Mouse (Mus musculus): Measurements from ENCODE around the gene Sulf2. TPM values are rescaled to one million over a fixed set of nuclear protein-coding genes. Genes with fewer than 3 reads are reported as not detected.

The Sulf2 gene
- polyA plus RNA-seq, 1 experiment from 2014 or later: 87.6 TPM

DNA sequence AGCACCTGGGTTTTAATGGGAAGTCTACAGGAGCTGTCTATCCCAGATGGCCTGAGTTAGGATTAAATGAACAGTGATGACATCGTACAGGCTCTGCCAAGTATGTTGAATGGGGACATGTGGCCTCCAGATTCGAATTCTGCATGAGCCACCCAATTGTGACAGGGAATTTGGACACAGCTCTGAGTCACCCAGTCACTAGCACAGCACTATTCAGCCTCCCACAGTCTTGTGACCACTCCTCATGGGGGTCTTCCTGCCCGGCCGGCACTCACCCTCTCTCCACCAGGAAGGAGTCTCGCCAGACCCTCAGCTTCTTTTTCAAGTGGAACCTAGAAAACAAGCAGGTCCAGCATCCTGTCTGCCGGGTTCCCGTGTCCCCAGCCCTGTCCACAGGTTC, 71.4 kb downstream of the Sulf2 start:
- no peak for ATAC-seq (ENCODE audit: low FRiP score)
- Histone ChIP-seq H3K4me3 (ENCODE audit: low read depth, low read length) (no peak overlapping the region), H3K4me2 (no peak overlapping the region), H3K27me3 (ENCODE audit: control insufficient read depth, insufficient read depth, low read length) (no peaks in the 10 kb centered on the region), H3K36me3 (ENCODE audit: control insufficient read depth, insufficient read depth, low read length) (no peaks in the 10 kb centered on the region), H3K27ac (ENCODE audit: low read depth, low read length) (no peak overlapping the region), H3K9ac (ENCODE audit: low read length) (no peak overlapping the region), H3K4me1 (ENCODE audit: control insufficient read depth, insufficient read depth, low read length) (no peaks in the 10 kb centered on the region; the same call in 1 of the 2 replicates), H3K9me3 (ENCODE audit: control insufficient read depth, low read length) (no peaks in the 10 kb centered on the region)
- 92% methylated on average over 7 of the region's 7 CpGs for WGBS
- no peak for DNase-seq (ENCODE audit: low spot score, missing footprints)

GRCm38 (mm10) chr2:166083542-166084031, 71.9 kb downstream of the Sulf2 start:
- H3K4me1 ChIP-seq (ENCODE audit: control insufficient read depth, insufficient read depth, low read length): no peaks in the 10 kb centered on the region; the same call in 1 of the 2 replicates
- H3K9me3 ChIP-seq (ENCODE audit: control insufficient read depth, low read length): no peaks in the 10 kb centered on the region
- no peak overlapping the region for H3K9ac ChIP-seq (ENCODE audit: low read length)
- DNase-seq (ENCODE audit: low spot score, missing footprints) (no peak), ATAC-seq (ENCODE audit: low FRiP score) (peak; percentile 34; the same call in 1 of the 2 replicates)
- WGBS: 82% methylated on average over 9 of the region's 9 CpGs
- H3K27me3 ChIP-seq (ENCODE audit: control insufficient read depth, insufficient read depth, low read length): no peaks in the 10 kb centered on the region
- H3K36me3 ChIP-seq (ENCODE audit: control insufficient read depth, insufficient read depth, low read length): no peaks in the 10 kb centered on the region
- no peak overlapping the region for H3K4me3 ChIP-seq (ENCODE audit: low read depth, low read length)
- H3K4me2 ChIP-seq: no peak overlapping the region
- H3K27ac ChIP-seq (ENCODE audit: low read depth, low read length): no peak overlapping the region

- H3K36me3 ChIP-seq (ENCODE audit: control insufficient read depth, insufficient read depth, low read length): no peaks in the 10 kb centered on the region
Observed at GRCm38 (mm10) chr2:166082661-166083060, 72.8 kb downstream of the Sulf2 start.

GRCm38 (mm10) chr2:166082193-166082592, 73.3 kb downstream of the Sulf2 start:
- peak; percentile 98 for DNase-seq (ENCODE audit: low spot score, missing footprints)
- H3K9ac ChIP-seq (ENCODE audit: low read length): no peak overlapping the region
- no peaks in the 10 kb centered on the region for H3K9me3 ChIP-seq (ENCODE audit: control insufficient read depth, low read length)
- no peak for ATAC-seq (ENCODE audit: low FRiP score)
- WGBS: 67% methylated on average over 5 of the region's 5 CpGs
- H3K27me3 ChIP-seq (ENCODE audit: control insufficient read depth, insufficient read depth, low read length): no peaks in the 10 kb centered on the region
- no peak overlapping the region for H3K4me3 ChIP-seq (ENCODE audit: low read depth, low read length)
- no peaks in the 10 kb centered on the region for H3K36me3 ChIP-seq (ENCODE audit: control insufficient read depth, insufficient read depth, low read length)
- no peak overlapping the region for H3K27ac ChIP-seq (ENCODE audit: low read depth, low read length)
- no peak overlapping the region for H3K4me2 ChIP-seq
- H3K4me1 ChIP-seq (ENCODE audit: control insufficient read depth, insufficient read depth, low read length): no peaks in the 10 kb centered on the region; the same call in 1 of the 2 replicates

More at GRCm38 (mm10) chr2:166082661-166083060, 72.8 kb downstream of the Sulf2 start:
- H3K27ac ChIP-seq (ENCODE audit: low read depth, low read length): no peak overlapping the region
- no peak overlapping the region for H3K4me2 ChIP-seq
- ATAC-seq (ENCODE audit: low FRiP score) (no peak), DNase-seq (ENCODE audit: low spot score, missing footprints) (no peak)
- 82% methylated on average over 10 of the region's 10 CpGs for WGBS
- no peaks in the 10 kb centered on the region for H3K9me3 ChIP-seq (ENCODE audit: control insufficient read depth, low read length)
- H3K4me1 ChIP-seq (ENCODE audit: control insufficient read depth, insufficient read depth, low read length): no peaks in the 10 kb centered on the region; the same call in 1 of the 2 replicates
- no peak overlapping the region for H3K4me3 ChIP-seq (ENCODE audit: low read depth, low read length)
- H3K9ac ChIP-seq (ENCODE audit: low read length): no peak overlapping the region
- no peaks in the 10 kb centered on the region for H3K27me3 ChIP-seq (ENCODE audit: control insufficient read depth, insufficient read depth, low read length)

DNA sequence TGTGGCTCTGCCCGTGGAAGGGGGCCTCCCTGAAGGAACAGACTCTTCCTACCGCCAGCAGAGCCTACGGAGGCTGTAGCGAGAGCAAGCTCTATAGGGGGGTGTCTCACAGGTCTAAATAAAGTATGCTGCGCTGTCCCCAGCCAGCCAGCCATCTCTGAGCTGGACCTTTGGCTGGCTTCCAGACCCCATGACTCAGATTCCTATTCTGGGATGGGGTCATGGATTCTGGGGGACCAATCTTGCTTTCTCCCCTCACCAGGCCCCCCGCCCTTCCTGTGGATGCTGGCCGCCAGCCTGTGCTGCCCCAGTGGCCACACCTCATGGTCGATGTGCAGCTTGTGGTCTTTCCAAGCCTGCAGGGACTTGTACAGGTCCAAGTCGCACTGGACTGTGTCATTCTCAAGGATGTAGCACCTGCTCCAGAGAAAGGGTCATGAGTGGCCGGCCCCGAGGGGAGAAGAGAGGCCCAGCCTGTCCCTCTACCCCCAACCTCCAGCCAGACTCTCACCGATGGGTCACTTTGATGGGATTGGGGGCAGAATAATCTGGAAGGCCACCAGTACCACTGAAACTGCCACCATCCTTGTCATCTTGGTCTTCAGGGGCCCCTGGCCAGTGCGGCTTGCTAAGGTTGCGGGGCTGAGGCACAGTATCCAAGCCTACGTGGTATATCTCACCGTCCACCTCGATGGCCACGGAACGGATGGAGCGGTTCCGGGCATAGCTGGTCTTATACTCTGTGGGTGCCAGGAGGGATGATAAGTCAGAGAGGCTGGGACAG, 74.3 kb downstream of the Sulf2 start:
- WGBS: 92% methylated on average over 21 of the region's 21 CpGs
- Histone ChIP-seq H3K9ac (ENCODE audit: low read length) (peak overlapping the region; percentile 12; the same call in 1 of the 2 replicates), H3K4me2 (no peak overlapping the region), H3K9me3 (ENCODE audit: control insufficient read depth, low read length) (no peaks in the 10 kb centered on the region), H3K27me3 (ENCODE audit: control insufficient read depth, insufficient read depth, low read length) (no peaks in the 10 kb centered on the region), H3K4me1 (ENCODE audit: control insufficient read depth, insufficient read depth, low read length) (no peaks in the 10 kb centered on the region; the same call in 1 of the 2 replicates), H3K4me3 (ENCODE audit: low read depth, low read length) (no peak overlapping the region), H3K36me3 (ENCODE audit: control insufficient read depth, insufficient read depth, low read length) (no peaks in the 10 kb centered on the region), H3K27ac (ENCODE audit: low read depth, low read length) (no peak overlapping the region)
- ATAC-seq (ENCODE audit: low FRiP score) (no peak), DNase-seq (ENCODE audit: low spot score, missing footprints) (no peak)

DNA sequence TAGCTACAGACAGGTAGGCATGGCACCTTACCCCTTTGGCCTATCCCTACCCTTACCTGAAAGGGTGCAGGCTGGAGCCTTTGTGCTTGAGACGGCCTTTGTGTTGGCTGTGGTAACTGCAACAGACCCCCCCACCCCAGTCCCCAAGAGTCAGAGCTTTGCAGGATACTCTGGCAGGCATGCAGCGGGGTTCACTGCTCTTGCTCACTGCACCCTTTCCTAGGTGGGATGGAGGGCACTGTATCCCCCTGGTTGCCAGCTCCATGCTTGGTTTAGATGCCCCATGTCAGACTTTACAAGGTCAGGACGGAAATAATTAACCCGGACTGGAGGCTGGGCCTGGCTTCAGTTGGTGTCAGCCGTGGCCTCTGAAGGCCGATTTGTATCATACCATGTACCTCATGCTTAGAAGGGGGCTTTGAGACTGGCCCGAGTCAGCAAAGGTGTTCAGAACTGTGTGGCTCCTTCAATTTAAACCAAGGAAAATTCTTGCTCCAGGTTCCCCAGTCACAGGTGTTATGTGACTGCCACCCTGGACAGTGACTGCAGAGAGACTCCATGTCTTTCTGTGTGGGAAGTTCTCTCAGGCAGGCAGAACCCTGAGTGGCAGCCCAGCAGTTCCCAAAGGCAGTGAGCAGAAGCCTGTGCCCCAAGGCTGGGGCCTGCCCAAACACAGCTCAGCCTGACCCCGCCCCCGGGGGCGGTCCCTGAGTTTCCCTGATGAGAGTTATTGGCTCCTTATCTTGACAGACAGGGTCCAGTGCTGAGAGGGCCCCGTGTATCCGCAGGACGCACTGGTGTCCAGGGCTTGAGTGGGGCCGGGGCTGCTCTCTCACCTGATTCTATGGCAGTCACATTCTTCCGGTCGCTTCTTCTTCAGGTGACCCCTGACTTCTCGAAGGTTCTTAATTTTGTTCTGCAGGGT, 75.2 kb downstream of the Sulf2 start:
- Histone ChIP-seq H3K36me3 (ENCODE audit: control insufficient read depth, insufficient read depth, low read length) (no peaks in the 10 kb centered on the region), H3K4me2 (no peak overlapping the region), H3K4me1 (ENCODE audit: control insufficient read depth, insufficient read depth, low read length) (no peaks in the 10 kb centered on the region; the same call in 1 of the 2 replicates), H3K9me3 (ENCODE audit: control insufficient read depth, low read length) (no peaks in the 10 kb centered on the region), H3K9ac (ENCODE audit: low read length) (no peak overlapping the region), H3K27me3 (ENCODE audit: control insufficient read depth, insufficient read depth, low read length) (no peaks in the 10 kb centered on the region), H3K27ac (ENCODE audit: low read depth, low read length) (no peak overlapping the region), H3K4me3 (ENCODE audit: low read depth, low read length) (no peak overlapping the region)
- DNase-seq (ENCODE audit: low spot score, missing footprints): peak; percentile 89
- ATAC-seq (ENCODE audit: low FRiP score): peak; percentile 40; the same call in 1 of the 2 replicates
- WGBS: 58% methylated on average over 17 of the region's 17 CpGs

GRCm38 (mm10) chr2:166079231-166079630, 76.2 kb downstream of the Sulf2 start:
- no peak for ATAC-seq (ENCODE audit: low FRiP score)
- peaks cover 5% of the 10 kb centered on the region; the same call in 1 of the 2 replicates for H3K4me1 ChIP-seq (ENCODE audit: control insufficient read depth, insufficient read depth, low read length)
- H3K9ac ChIP-seq (ENCODE audit: low read length): no peak overlapping the region
- no peaks in the 10 kb centered on the region for H3K27me3 ChIP-seq (ENCODE audit: control insufficient read depth, insufficient read depth, low read length)
- H3K4me2 ChIP-seq: no peak overlapping the region
- H3K9me3 ChIP-seq (ENCODE audit: control insufficient read depth, low read length): no peaks in the 10 kb centered on the region
- no peak overlapping the region for H3K4me3 ChIP-seq (ENCODE audit: low read depth, low read length)
- H3K36me3 ChIP-seq (ENCODE audit: control insufficient read depth, insufficient read depth, low read length): no peaks in the 10 kb centered on the region
- DNase-seq (ENCODE audit: low spot score, missing footprints): no peak
- 92% methylated on average over 14 of the region's 14 CpGs for WGBS
- no peak overlapping the region for H3K27ac ChIP-seq (ENCODE audit: low read depth, low read length)

DNA sequence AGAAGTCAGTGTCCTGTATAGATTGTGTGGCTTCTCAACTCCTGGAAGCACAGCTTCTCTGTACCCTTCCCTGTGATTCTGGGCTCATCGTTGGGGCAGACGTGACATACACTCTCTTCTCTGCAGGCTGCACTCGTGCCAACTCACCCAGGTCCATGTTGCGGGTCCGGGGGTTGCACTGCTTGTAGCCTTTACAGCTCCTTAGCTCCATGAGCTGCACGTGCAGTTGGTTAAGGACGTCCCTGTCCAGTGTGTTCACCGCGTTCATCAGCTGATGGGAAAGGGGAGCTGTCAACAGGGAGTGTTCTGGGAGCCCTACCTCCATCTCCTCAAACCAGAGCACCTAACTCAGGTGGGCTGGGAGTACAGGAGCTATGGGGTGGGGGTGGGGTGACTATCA, 78.1 kb downstream of the Sulf2 start:
- WGBS: 93% methylated on average over 9 of the region's 9 CpGs
- H3K36me3 ChIP-seq (ENCODE audit: control insufficient read depth, insufficient read depth, low read length): no peaks in the 10 kb centered on the region; the same call in 1 of the 2 replicates
- ATAC-seq (ENCODE audit: low FRiP score) (no peak), DNase-seq (ENCODE audit: low spot score, missing footprints) (no peak)
- H3K9ac ChIP-seq (ENCODE audit: low read length): no peak overlapping the region
- no peak overlapping the region for H3K4me3 ChIP-seq (ENCODE audit: low read depth, low read length)
- H3K4me2 ChIP-seq: no peak overlapping the region
- peaks cover 8% of the 10 kb centered on the region; the same call in 1 of the 2 replicates for H3K4me1 ChIP-seq (ENCODE audit: control insufficient read depth, insufficient read depth, low read length)
- H3K27me3 ChIP-seq (ENCODE audit: control insufficient read depth, insufficient read depth, low read length): no peaks in the 10 kb centered on the region
- no peak overlapping the region for H3K27ac ChIP-seq (ENCODE audit: low read depth, low read length)
- no peaks in the 10 kb centered on the region for H3K9me3 ChIP-seq (ENCODE audit: control insufficient read depth, low read length)

Measured in midbrain, embryonic 11.5 days (tissue).